Comparison of ENCODE assay signal across 13 mouse cellular contexts in genomic region chr17:5098727-5099126, GRCm38 (mm10).
DNase-seq lines count a peak whose midpoint lies in the region; ATAC-seq and TF ChIP-seq lines count a peak whose summit lies in the region.
"Had no signal": no experiment of that assay in that cellular context is flagged by ENCODE, and none has a peak within 500 bp of the region (broad histone marks: within the 10 kb centered on the region; RNA-seq: fewer than 3 reads in every experiment).

No protein-coding gene starts in this region.

- H3K27me3 ChIP-seq in heart, embryonic 11.5 days (ENCODE audit: control insufficient read depth, insufficient read depth, low read length) = peaks cover 20% of the 10 kb centered on the region
- no peaks in the 10 kb centered on the region for H3K27me3 ChIP-seq in lung, postnatal 0 days (replicated peaks; ENCODE audit: insufficient read depth, low read length)
- no peaks in the 10 kb centered on the region for H3K27me3 ChIP-seq in liver, embryonic 15.5 days
- no peaks in the 10 kb centered on the region for H3K27me3 ChIP-seq in limb, embryonic 10.5 days (ENCODE audit: low read depth, poor library complexity, severe bottlenecking)
- H3K27me3 ChIP-seq: limb, embryonic 12.5 days had no signal

- 29% methylated on average over 7 of the region's 7 CpGs for WGBS in heart, embryonic 11.5 days (ENCODE audit: insufficient replicate concordance)
- 40% methylated on average over 7 of the region's 7 CpGs for WGBS in lung, postnatal 0 days
- WGBS in liver, embryonic 15.5 days (ENCODE audit: insufficient replicate concordance) = 26% methylated on average over 7 of the region's 7 CpGs
- 73% methylated on average over 7 of the region's 7 CpGs for WGBS in limb, embryonic 10.5 days

- no peaks in the 10 kb centered on the region for H3K9me3 ChIP-seq in heart, embryonic 11.5 days (replicated peaks; ENCODE audit: control insufficient read depth, low read length)
- H3K9me3 ChIP-seq in lung, postnatal 0 days (ENCODE audit: low read length) = no peaks in the 10 kb centered on the region
- no peaks in the 10 kb centered on the region for H3K9me3 ChIP-seq in liver, embryonic 15.5 days (replicated peaks)
- H3K9me3 ChIP-seq in limb, embryonic 10.5 days (replicated peaks) = no peaks in the 10 kb centered on the region
- H3K9me3 ChIP-seq: limb, embryonic 12.5 days; midbrain, embryonic 10.5 days had no signal

- H3K4me3 ChIP-seq in heart, embryonic 11.5 days (ENCODE audit: low read depth, low read length) = no peak overlapping the region
- H3K4me3 ChIP-seq in lung, postnatal 0 days (ENCODE audit: low read depth, low read length) = no peak overlapping the region
- peak overlapping the region; percentile 26 for H3K4me3 ChIP-seq in liver, embryonic 15.5 days (replicated peaks)
- H3K4me3 ChIP-seq in limb, embryonic 10.5 days = no peak overlapping the region
- H3K4me3 ChIP-seq: gastrocnemius, adult 2 months; limb, embryonic 12.5 days; midbrain, embryonic 10.5 days had no signal

- H3K4me1 ChIP-seq in heart, embryonic 11.5 days (ENCODE audit: control insufficient read depth, insufficient read depth, low read length) = peaks cover 36% of the 10 kb centered on the region
- peaks cover 23% of the 10 kb centered on the region; the same call in 1 of the 2 replicates for H3K4me1 ChIP-seq in lung, postnatal 0 days (ENCODE audit: insufficient read depth, low read depth, low read length)
- peaks cover 86% of the 10 kb centered on the region for H3K4me1 ChIP-seq in liver, embryonic 15.5 days (replicated peaks)
- peaks cover 52% of the 10 kb centered on the region for H3K4me1 ChIP-seq in limb, embryonic 10.5 days

- peak; percentile 53; the same call in 1 of the 2 replicates for ATAC-seq in heart, embryonic 11.5 days (replicated peaks; ENCODE audit: insufficient number of reproducible peaks, low FRiP score, low TSS enrichment)
- no peak; the same call in 1 of the 2 replicates for ATAC-seq in lung, postnatal 0 days
- peak; percentile 49 for ATAC-seq in liver, embryonic 15.5 days (ENCODE audit: insufficient read depth)

- H3K27ac ChIP-seq in heart, embryonic 11.5 days (ENCODE audit: low read depth, low read length) = peak overlapping the region; percentile 83
- peak overlapping the region; percentile 27; the same call in 1 of the 2 replicates for H3K27ac ChIP-seq in lung, postnatal 0 days (ENCODE audit: low read length)
- peak overlapping the region; percentile 97 for H3K27ac ChIP-seq in liver, embryonic 15.5 days (replicated peaks)
- no peak overlapping the region for H3K27ac ChIP-seq in limb, embryonic 10.5 days
- H3K27ac ChIP-seq: gastrocnemius, adult 2 months; hindbrain, embryonic 14.5 days; limb, embryonic 12.5 days had no signal

- H3K36me3 ChIP-seq in heart, embryonic 11.5 days (ENCODE audit: control insufficient read depth, insufficient read depth, low read length) = no peaks in the 10 kb centered on the region
- no peaks in the 10 kb centered on the region for H3K36me3 ChIP-seq in lung, postnatal 0 days (ENCODE audit: insufficient read depth, low read length)
- H3K36me3 ChIP-seq in liver, embryonic 15.5 days (replicated peaks) = no peaks in the 10 kb centered on the region
- peaks cover 11% of the 10 kb centered on the region for H3K36me3 ChIP-seq in limb, embryonic 10.5 days

- H3K9ac ChIP-seq in heart, embryonic 11.5 days (ENCODE audit: low read depth, low read length) = peak overlapping the region; percentile 35; the same call in 1 of the 2 replicates
- no peak overlapping the region for H3K9ac ChIP-seq in lung, postnatal 0 days (replicated peaks; ENCODE audit: low read depth)
- peak overlapping the region; percentile 63 for H3K9ac ChIP-seq in liver, embryonic 15.5 days
- H3K9ac ChIP-seq: hindbrain, embryonic 14.5 days; limb, embryonic 12.5 days had no signal

- no peak for TF ChIP-seq EP300 in lung, postnatal 0 days (IDR thresholded peaks at IDR 0.05)

- DNase-seq in heart, adult 8-10 months (ENCODE audit: low spot score) = no peak
- DNase-seq in lung, postnatal 0 days (ENCODE audit: low spot score) = no peak
- no peak for DNase-seq in lung, postnatal 25 days (ENCODE audit: low spot score)
- peak; percentile 68 for DNase-seq in thymus, postnatal 4 days
- DNase-seq in limb, embryonic 10.5 days (ENCODE audit: low spot score) = no peak
- DNase-seq in right cerebral cortex, postnatal 4 days = no peak
- DNase-seq: gastrocnemius, adult 2 months; layer of hippocampus, adult 9-11 months had no signal

- H3K4me2 ChIP-seq in heart, embryonic 11.5 days = peak overlapping the region; percentile 48
- H3K4me2 ChIP-seq in lung, postnatal 0 days (replicated peaks; ENCODE audit: low read depth, low read length) = no peak overlapping the region
- peak overlapping the region; percentile 68 for H3K4me2 ChIP-seq in liver, embryonic 15.5 days
- H3K4me2 ChIP-seq: hindbrain, embryonic 14.5 days; limb, embryonic 12.5 days had no signal

- no peak for TF ChIP-seq CTCF in lung, postnatal 0 days (IDR thresholded peaks at IDR 0.05)
